Mouse (Mus musculus): Measurements from ENCODE around the gene Gm2888. TPM values are rescaled to one million over a fixed set of nuclear protein-coding genes. Genes with fewer than 3 reads are reported as not detected.
"Not testable (repeated sequence)": the region's sequence is repeated elsewhere in the genome, so short reads cannot be mapped to it uniquely, and the experiment has no call there.

Gene Gm2888
- not detected in 2 replicates for polyA plus RNA-seq (2012; rRNA removed)
- not detected in 2 replicates for polyA plus RNA-seq (2014; fragmentation: Nextera tagmentation; extraction: Ambion mirVana)

- H3K9ac ChIP-seq (ENCODE audit: low read depth, low read length, severe bottlenecking); H3K36me3 ChIP-seq (ENCODE audit: control insufficient read depth, insufficient read depth, low read length); H3K27me3 ChIP-seq (ENCODE audit: control insufficient read depth, insufficient read depth, low read length); H3K4me3 ChIP-seq (replicated peaks; ENCODE audit: low read length); DNase-seq (ENCODE audit: low spot score); H3K27ac ChIP-seq (replicated peaks; ENCODE audit: low read depth, low read length); H3K4me1 ChIP-seq (ENCODE audit: control insufficient read depth, insufficient read depth, low read length); H3K9me3 ChIP-seq (ENCODE audit: control insufficient read depth, low read length); H3K4me2 ChIP-seq (replicated peaks; ENCODE audit: low read depth, low read length, severe bottlenecking); ATAC-seq (ENCODE audit: low FRiP score, low read depth): not testable (repeated sequence)
- WGBS, result 70% methylated on average over 2 of the region's 3 CpGs
These were observed at the start of gene Gm2888 for GRCm38 (mm10) chr14:3029702-3030101. Gm2888 (plus strand) TSS chr14:3030002.

GRCm38 (mm10) chr14:3048727-3049512 lies 19.1 kb downstream of the Gm2888 start, which contains the start of gene Gm2897:
Gm2897 (plus strand) TSS chr14:3049285.
- 8% methylated on average over 6 of the region's 40 CpGs for WGBS
- peak within 1 kb of the TSS; percentile 72 for H3K4me2 ChIP-seq (replicated peaks; ENCODE audit: low read depth, low read length, severe bottlenecking)
- ATAC-seq (ENCODE audit: low FRiP score, low read depth); H3K9me3 ChIP-seq (ENCODE audit: control insufficient read depth, low read length); H3K27ac ChIP-seq (replicated peaks; ENCODE audit: low read depth, low read length); H3K36me3 ChIP-seq (ENCODE audit: control insufficient read depth, insufficient read depth, low read length); H3K27me3 ChIP-seq (ENCODE audit: control insufficient read depth, insufficient read depth, low read length); H3K4me1 ChIP-seq (ENCODE audit: control insufficient read depth, insufficient read depth, low read length): not testable (repeated sequence)
- peak within 1 kb of the TSS; percentile 37 for H3K4me3 ChIP-seq (replicated peaks; ENCODE audit: low read length)
- DNase-seq (ENCODE audit: low spot score), result peak; percentile 1
- peak within 1 kb of the TSS; percentile 38; the same call in 1 of the 2 replicates for H3K9ac ChIP-seq (ENCODE audit: low read depth, low read length, severe bottlenecking)

DNA sequence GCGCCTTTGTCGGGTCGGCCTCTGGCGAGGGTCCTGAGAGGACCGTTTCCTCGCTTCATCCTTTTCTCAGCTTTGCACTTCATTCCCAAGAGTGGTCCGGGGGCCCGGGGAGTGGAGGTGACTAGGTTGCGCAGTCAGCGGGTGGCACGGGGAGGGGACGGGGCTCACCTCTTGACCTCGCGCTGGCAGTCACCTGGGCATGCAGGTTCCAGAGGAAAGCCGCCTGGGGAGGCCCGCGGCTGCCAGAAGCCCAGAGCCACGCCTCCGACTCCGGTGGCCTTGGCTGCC lies 19.7 kb downstream of the Gm2888 start:
- not testable (repeated sequence) for H3K36me3 ChIP-seq (ENCODE audit: control insufficient read depth, insufficient read depth, low read length); H3K27me3 ChIP-seq (ENCODE audit: control insufficient read depth, insufficient read depth, low read length); H3K4me1 ChIP-seq (ENCODE audit: control insufficient read depth, insufficient read depth, low read length); H3K9me3 ChIP-seq (ENCODE audit: control insufficient read depth, low read length); H3K27ac ChIP-seq (replicated peaks; ENCODE audit: low read depth, low read length); ATAC-seq (ENCODE audit: low FRiP score, low read depth)
- peak; percentile 1 for DNase-seq (ENCODE audit: low spot score)
- Histone ChIP-seq H3K4me3 (replicated peaks; ENCODE audit: low read length) (peak overlapping the region; percentile 37), H3K4me2 (replicated peaks; ENCODE audit: low read depth, low read length, severe bottlenecking) (peak overlapping the region; percentile 72), H3K9ac (ENCODE audit: low read depth, low read length, severe bottlenecking) (0 out of 2 replicates have a peak overlapping the region, but pooled peaks have one; percentile 38)
- WGBS, result 2% methylated on average over 14 of the region's 20 CpGs

- WGBS, result 3% methylated on average over 5 of the region's 8 CpGs
These were observed 20.3 kb downstream of the Gm2888 start for GRCm38 (mm10) chr14:3050087-3050486.

More at GRCm38 (mm10) chr14:3050087-3050486, 20.3 kb downstream of the Gm2888 start:
- H3K9ac ChIP-seq (ENCODE audit: low read depth, low read length, severe bottlenecking); H3K9me3 ChIP-seq (ENCODE audit: control insufficient read depth, low read length); H3K27me3 ChIP-seq (ENCODE audit: control insufficient read depth, insufficient read depth, low read length); H3K36me3 ChIP-seq (ENCODE audit: control insufficient read depth, insufficient read depth, low read length); DNase-seq (ENCODE audit: low spot score); H3K4me3 ChIP-seq (replicated peaks; ENCODE audit: low read length); H3K4me1 ChIP-seq (ENCODE audit: control insufficient read depth, insufficient read depth, low read length); H3K4me2 ChIP-seq (replicated peaks; ENCODE audit: low read depth, low read length, severe bottlenecking); H3K27ac ChIP-seq (replicated peaks; ENCODE audit: low read depth, low read length); ATAC-seq (ENCODE audit: low FRiP score, low read depth): not testable (repeated sequence)

Other genes with a start within 250 kb of the Gm2888 start
- gene Gm2897, start 19.3 kb downstream of the Gm2888 start, polyA plus RNA-seq (2012; rRNA removed), result 2.9 and 3.0 TPM in 2 replicates
- gene Gm2897, start 19.3 kb downstream of the Gm2888 start, polyA plus RNA-seq (2014; fragmentation: Nextera tagmentation; extraction: Ambion mirVana), result 2.4 and 2.7 TPM in 2 replicates
- 0.13 TPM in 1 of 2 replicates, not detected in the other for gene Gm10340, start 104.0 kb downstream of the Gm2888 start, polyA plus RNA-seq (2012; rRNA removed)
- gene Gm10340, start 104.0 kb downstream of the Gm2888 start, polyA plus RNA-seq (2014; fragmentation: Nextera tagmentation; extraction: Ambion mirVana), result not detected in 2 replicates
- not detected in 2 replicates for gene Gm5795, start 158.3 kb downstream of the Gm2888 start, polyA plus RNA-seq (2012; rRNA removed)
- gene Gm5795, start 158.3 kb downstream of the Gm2888 start, polyA plus RNA-seq (2014; fragmentation: Nextera tagmentation; extraction: Ambion mirVana), result not detected in 2 replicates
- 1.3 and 1.8 TPM in 2 replicates for gene D830030K20Rik, start 178.5 kb downstream of the Gm2888 start, polyA plus RNA-seq (2012; rRNA removed)
- 2.0 and 3.9 TPM in 2 replicates for gene D830030K20Rik, start 178.5 kb downstream of the Gm2888 start, polyA plus RNA-seq (2014; fragmentation: Nextera tagmentation; extraction: Ambion mirVana)

All from limb, embryonic 14.5 days (tissue).